Mouse (Mus musculus) heart, embryonic 11.5 days (tissue): ENCODE results near the gene Cenps. TPM values are rescaled to one million over a fixed set of nuclear protein-coding genes. Genes with fewer than 3 reads are reported as not detected.
"Not testable (repeated sequence)": the region's sequence is repeated elsewhere in the genome, so short reads cannot be mapped to it uniquely, and the experiment has no call there.

Experiments
- ATAC-seq: fragments of 200-750 bp; cut with Nextera tagmentation; replicated peaks from 2 replicates; pipeline ENCODE4 v1.8.0; 2017; ENCODE audit warnings: moderate library complexity; ENCODE audit not compliant: insufficient number of reproducible peaks, low FRiP score, low TSS enrichment
- H3K27ac ChIP-seq: fragments of 300-500 bp; sonication (generic); 2 replicates; pipeline ENCODE4 v1.5.1; 2014; ENCODE audit warnings: mild to moderate bottlenecking, low read depth, low read length
- H3K27me3 ChIP-seq: fragments of 300-500 bp; sonication (generic); 2 replicates; pipeline ENCODE4 v1.6.1; 2014; ENCODE audit warnings: mild to moderate bottlenecking, low read length, mixed read lengths; ENCODE audit not compliant: control insufficient read depth, insufficient read depth
- H3K36me3 ChIP-seq: fragments of 300-500 bp; sonication (generic); 2 replicates; pipeline ENCODE4 v1.6.1; 2014; ENCODE audit warnings: mild to moderate bottlenecking, low read length, moderate library complexity, mixed read lengths; ENCODE audit not compliant: control insufficient read depth, insufficient read depth
- H3K4me1 ChIP-seq: fragments of 300-500 bp; sonication (generic); 2 replicates; pipeline ENCODE4 v1.6.1; 2014; ENCODE audit warnings: low read length; ENCODE audit not compliant: control insufficient read depth, insufficient read depth
- H3K4me2 ChIP-seq: fragments of 300-500 bp; sonication (generic); 2 replicates; pipeline ENCODE4 v1.6.1; 2014; ENCODE audit warnings: mild to moderate bottlenecking, moderate library complexity
- H3K4me3 ChIP-seq: fragments of 300-500 bp; sonication (generic); 2 replicates; pipeline ENCODE4 v1.5.1; 2014; ENCODE audit warnings: low read depth, low read length
- H3K9ac ChIP-seq: fragments of 300-500 bp; sonication (generic); 2 replicates; pipeline ENCODE4 v1.6.1; 2014; ENCODE audit warnings: mild to moderate bottlenecking, low read depth, low read length, moderate library complexity
- H3K9me3 ChIP-seq: fragments of 300-500 bp; sonication (generic); replicated peaks from 2 replicates; pipeline ENCODE4 v1.6.1; 2016; ENCODE audit warnings: low read length; ENCODE audit not compliant: control insufficient read depth
- WGBS: fragments of 180-500 bp; shearing (Covaris S2); extraction: QIAGEN DNeasy Blood & Tissue Kit; methylation state at CpG from one replicate; pipeline ENCODE4 v1.1.7; 2014; ENCODE audit not compliant: insufficient replicate concordance; 5-methylcytosine and 5-hydroxymethylcytosine counted together
- polyA plus RNA-seq: library from polyadenylated mRNA; unstranded; fragments of >200 nt; fragmentation: Nextera tagmentation; extraction: Ambion mirVana; gene quantifications from 2 replicates; pipeline ENCODE4 v1.2.1, GENCODE M21; 2014

Gene Cenps
- polyA plus RNA-seq, 1 experiment from 2014 or later: 33.3 TPM

DNA sequence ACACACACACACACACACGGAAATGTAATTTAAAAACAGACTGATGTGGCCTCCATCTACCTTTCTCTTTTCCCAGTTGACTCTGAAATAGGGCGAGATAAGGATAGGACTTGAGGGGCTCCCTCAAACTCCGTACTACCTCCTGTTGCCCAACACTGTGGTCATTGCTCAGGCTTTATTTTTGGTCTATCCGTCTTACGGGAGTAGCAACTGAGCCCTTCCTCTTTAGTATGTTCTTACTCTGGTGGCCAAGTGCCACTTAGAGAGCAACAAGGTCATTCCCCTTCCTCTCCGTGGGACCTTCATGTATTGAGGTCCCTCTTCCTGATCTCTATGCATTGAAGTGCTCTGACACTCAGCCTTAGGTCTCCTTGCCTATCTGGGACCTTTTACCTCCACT lies 36.2 kb upstream of the Cenps start:
- no peaks in the 10 kb centered on the region for H3K9me3 ChIP-seq
- no peak overlapping the region for H3K4me2 ChIP-seq
- no peak overlapping the region for H3K4me3 ChIP-seq
- no peak for ATAC-seq
- H3K36me3 ChIP-seq: no peaks in the 10 kb centered on the region
- H3K27me3 ChIP-seq: no peaks in the 10 kb centered on the region
- no peak overlapping the region for H3K9ac ChIP-seq
- no peaks in the 10 kb centered on the region for H3K4me1 ChIP-seq
- no peak overlapping the region for H3K27ac ChIP-seq
- 74% methylated on average over 6 of the region's 6 CpGs for WGBS

DNA sequence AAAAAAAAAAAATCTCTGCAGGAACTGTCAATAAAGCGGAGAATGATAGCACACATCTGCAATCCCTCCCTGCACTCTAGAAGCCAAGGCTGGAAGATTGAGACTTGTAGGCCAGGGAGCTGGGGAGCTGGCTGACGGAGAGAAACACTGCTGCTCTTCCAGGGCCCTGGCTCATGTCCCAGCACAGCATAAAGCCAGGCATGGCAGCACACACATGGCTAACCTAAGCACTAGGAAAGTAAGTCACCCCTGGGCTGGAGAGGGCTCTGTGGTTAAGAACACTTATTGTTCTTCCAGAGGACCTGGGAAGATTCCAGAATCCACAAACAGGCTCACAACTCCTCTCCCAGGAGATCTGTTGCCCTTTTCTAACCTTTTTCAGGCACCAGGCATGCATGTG lies 35.2 kb upstream of the Cenps start:
- WGBS: 85% methylated on average over 2 of the region's 2 CpGs
- H3K27ac ChIP-seq: no peak overlapping the region

DNA sequence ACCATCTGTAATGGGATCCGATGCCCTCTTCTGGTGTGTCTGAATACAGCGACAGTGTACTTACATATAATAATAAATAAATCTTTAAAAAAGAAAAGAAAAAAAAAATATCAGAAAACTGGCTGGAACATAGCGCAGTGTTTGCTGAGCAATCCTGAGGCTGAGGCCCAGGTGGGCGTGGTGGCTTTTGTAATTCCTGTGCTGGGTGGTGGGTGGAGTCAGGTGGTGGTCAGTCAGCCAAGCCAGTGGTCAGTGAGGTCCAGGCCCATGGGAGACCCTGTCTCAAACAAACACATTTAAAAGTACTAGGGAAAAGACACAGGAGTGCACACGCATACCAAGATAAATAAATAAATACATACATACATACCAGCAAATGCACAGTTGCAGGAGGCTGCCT lies 34.7 kb upstream of the Cenps start:
- H3K4me3 ChIP-seq: no peak overlapping the region
- 90% methylated on average over 5 of the region's 5 CpGs for WGBS
- H3K9me3 ChIP-seq: no peaks in the 10 kb centered on the region
- H3K36me3 ChIP-seq: no peaks in the 10 kb centered on the region
- no peak for ATAC-seq
- H3K27me3 ChIP-seq: no peaks in the 10 kb centered on the region
- no peak overlapping the region for H3K27ac ChIP-seq
- H3K9ac ChIP-seq: no peak overlapping the region
- H3K4me2 ChIP-seq: no peak overlapping the region
- H3K4me1 ChIP-seq: no peaks in the 10 kb centered on the region

More for the DNA sequence above, 35.2 kb upstream of the Cenps start:
- Histone ChIP-seq H3K4me1 (no peaks in the 10 kb centered on the region), H3K4me3 (no peak overlapping the region), H3K36me3 (no peaks in the 10 kb centered on the region), H3K4me2 (no peak overlapping the region), H3K9ac (no peak overlapping the region), H3K27me3 (no peaks in the 10 kb centered on the region), H3K9me3 (no peaks in the 10 kb centered on the region)
- ATAC-seq: no peak

DNA sequence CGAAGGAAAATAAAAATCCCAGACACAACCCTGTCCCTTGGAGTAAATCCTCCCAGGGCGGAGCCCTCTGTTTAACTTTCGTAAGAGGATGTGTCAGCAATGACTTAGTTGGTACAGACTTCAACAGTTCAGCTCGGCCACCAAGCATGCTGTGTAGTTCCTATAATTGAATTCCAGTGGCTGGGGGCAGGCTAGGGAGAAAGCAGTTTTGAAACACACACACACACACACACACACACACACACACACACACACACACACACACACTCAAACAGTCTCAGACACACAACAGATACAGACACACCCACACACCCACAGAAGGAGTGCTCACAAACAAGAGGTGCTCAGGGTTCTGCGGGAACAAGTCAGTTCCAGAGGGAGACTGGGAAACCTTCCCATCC lies 34.2 kb upstream of the Cenps start:
- H3K4me1 ChIP-seq: no peaks in the 10 kb centered on the region
- no peaks in the 10 kb centered on the region for H3K36me3 ChIP-seq
- no peak overlapping the region for H3K4me3 ChIP-seq
- no peak overlapping the region for H3K27ac ChIP-seq
- H3K9ac ChIP-seq: no peak overlapping the region
- ATAC-seq: no peak
- WGBS: 68% methylated on average over 5 of the region's 5 CpGs
- no peaks in the 10 kb centered on the region for H3K27me3 ChIP-seq
- H3K9me3 ChIP-seq: no peaks in the 10 kb centered on the region
- no peak overlapping the region for H3K4me2 ChIP-seq

DNA sequence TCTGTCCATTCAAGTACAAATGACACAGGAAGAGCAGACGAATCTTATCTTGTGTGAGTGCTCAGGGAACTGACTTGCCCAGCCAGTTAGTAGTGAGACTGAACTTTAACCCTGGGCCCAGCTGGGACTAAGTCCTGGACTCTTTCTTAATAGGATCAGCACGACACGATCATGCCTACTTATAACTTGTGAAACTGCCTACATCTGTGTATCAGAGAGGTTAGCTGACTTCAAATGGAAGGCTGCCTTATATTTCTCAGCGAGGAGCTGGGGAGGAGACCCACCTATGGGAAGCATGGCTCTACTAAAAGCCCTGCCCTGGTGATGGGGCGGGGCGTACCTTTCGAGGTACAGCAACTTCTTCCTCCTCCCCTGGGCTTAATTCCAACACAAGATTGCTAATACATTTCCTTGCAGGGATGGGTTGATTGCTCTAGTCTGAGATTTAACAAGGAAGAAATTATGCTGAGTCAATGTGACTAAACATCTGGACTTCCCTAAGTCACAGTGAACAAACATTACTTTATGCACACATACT lies 33.0 kb upstream of the Cenps start:
- Histone ChIP-seq H3K27ac (no peak overlapping the region), H3K36me3 (no peaks in the 10 kb centered on the region), H3K9ac (no peak overlapping the region), H3K4me1 (peaks cover 5% of the 10 kb centered on the region), H3K9me3 (no peaks in the 10 kb centered on the region), H3K4me2 (no peak overlapping the region), H3K27me3 (no peaks in the 10 kb centered on the region), H3K4me3 (no peak overlapping the region)
- WGBS: 56% methylated on average over 7 of the region's 7 CpGs
- no peak for ATAC-seq

- ATAC-seq, H3K36me3 ChIP-seq, H3K4me1 ChIP-seq, H3K9me3 ChIP-seq, H3K27me3 ChIP-seq, H3K9ac ChIP-seq, H3K4me2 ChIP-seq, H3K4me3 ChIP-seq, H3K27ac ChIP-seq: not testable (repeated sequence)
- 80% methylated on average over 7 of the region's 8 CpGs for WGBS
These were observed 32.5 kb upstream of the Cenps start for GRCm38 (mm10) chr4:149169926-149170325.

GRCm38 (mm10) chr4:149168016-149168415 lies 30.6 kb upstream of the Cenps start:
- Histone ChIP-seq H3K4me2 (peak overlapping the region; percentile 93; the same call in 1 of the 2 replicates), H3K9me3 (no peaks in the 10 kb centered on the region), H3K27ac (no peak overlapping the region), H3K4me1 (peaks cover 9% of the 10 kb centered on the region), H3K36me3 (peaks cover 2% of the 10 kb centered on the region; the same call in 1 of the 2 replicates), H3K4me3 (peak overlapping the region; percentile 92; the same call in 1 of the 2 replicates), H3K27me3 (no peaks in the 10 kb centered on the region), H3K9ac (no peak overlapping the region)
- no peak for ATAC-seq
- WGBS: 49% methylated on average over 2 of the region's 2 CpGs

DNA sequence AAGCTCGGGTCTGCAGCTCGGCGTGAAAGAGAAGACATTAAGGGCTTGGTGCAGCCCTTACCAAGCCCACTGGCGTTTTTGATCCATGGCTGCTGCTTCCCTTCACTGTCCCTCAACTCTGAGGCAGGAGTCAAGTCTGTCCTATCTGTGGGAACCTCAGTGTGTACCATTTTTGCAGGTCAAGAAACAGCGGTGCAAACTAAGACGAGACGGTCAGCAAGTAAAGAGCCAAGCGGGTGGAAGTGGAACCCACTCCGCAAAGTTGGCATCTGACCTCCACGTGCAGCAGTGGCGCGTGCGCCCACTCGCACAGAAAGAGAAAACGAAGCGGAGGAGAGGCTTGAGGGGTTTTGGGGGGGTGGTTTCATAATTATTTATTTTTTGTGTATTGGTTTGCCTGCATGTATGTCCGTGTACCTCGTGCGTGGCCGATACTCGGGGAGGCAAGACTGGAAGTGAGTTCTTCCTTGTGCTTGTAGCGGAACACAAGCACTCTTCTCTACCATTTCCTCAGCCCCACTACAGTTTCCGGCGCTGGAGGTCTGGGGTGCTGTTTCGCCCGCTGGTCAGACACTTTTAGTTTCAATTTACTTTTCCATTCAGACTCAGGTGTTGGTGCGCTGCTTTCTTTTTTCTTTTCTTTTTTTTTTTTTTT lies 29.7 kb upstream of the Cenps start:
- Histone ChIP-seq H3K36me3 (peaks cover 2% of the 10 kb centered on the region; the same call in 1 of the 2 replicates), H3K4me3 (peak overlapping the region; percentile 92), H3K9me3 (no peaks in the 10 kb centered on the region), H3K4me1 (peaks cover 9% of the 10 kb centered on the region), H3K27me3 (no peaks in the 10 kb centered on the region), H3K4me2 (peak overlapping the region; percentile 93), H3K27ac (peak overlapping the region; percentile 86), H3K9ac (peak overlapping the region; percentile 95)
- WGBS: 2% methylated on average over 27 of the region's 27 CpGs
- ATAC-seq: no peak; the same call in 1 of the 2 replicates
